Mouse (Mus musculus) cerebellum, postnatal 25 days (tissue): ENCODE measurements around the gene Zan.

ENCODE experiments used
- DNase-seq, 2 experiments: peaks; one replicate each; pipeline ENCODE4 v3.0.0; 2021; ENCODE audit warnings: mixed read lengths in 2 of 2

The Zan gene

GRCm38 (mm10) chr5:137476964-137477363, at the start of gene Zan:
Gene Zan (minus strand): TSS chr5:137477064.
- DNase-seq = no peak

GRCm38 (mm10) chr5:137526192-137526936, 49.5 kb upstream of the Zan start:
- DNase-seq = peak; percentile 57 to 74

- DNase-seq = peak in 1 of 2 experiments; percentile 23
These were observed 48.6 kb upstream of the Zan start for GRCm38 (mm10) chr5:137525511-137525910.

DNA sequence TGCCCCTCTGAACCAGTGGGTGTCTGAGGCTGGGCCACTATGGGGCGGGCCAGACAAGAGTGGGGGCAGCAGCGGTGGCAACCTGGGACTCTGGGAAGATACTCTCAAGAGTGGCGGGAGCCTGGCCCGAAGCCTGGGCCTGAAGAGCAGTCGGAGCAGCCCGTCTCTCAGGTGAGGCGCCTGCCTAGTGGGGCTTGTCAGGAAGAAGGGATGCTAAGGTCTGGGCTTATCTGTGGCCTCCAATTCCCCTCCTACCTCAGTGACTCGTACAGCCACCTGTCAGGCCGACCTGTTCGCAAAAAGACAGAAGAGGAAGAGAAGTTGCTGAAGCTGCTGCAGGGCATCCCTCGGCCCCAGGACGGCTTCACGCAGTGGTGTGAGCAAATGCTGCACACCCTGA, 47.8 kb upstream of the Zan start:
- peak; percentile 42 to 44 for DNase-seq

- no peak for DNase-seq
These were observed 47.3 kb upstream of the Zan start for GRCm38 (mm10) chr5:137524251-137524515.

- peak in 1 of 2 experiments; percentile 41 for DNase-seq
These were observed 46.8 kb upstream of the Zan start for GRCm38 (mm10) chr5:137523396-137524250.

DNA sequence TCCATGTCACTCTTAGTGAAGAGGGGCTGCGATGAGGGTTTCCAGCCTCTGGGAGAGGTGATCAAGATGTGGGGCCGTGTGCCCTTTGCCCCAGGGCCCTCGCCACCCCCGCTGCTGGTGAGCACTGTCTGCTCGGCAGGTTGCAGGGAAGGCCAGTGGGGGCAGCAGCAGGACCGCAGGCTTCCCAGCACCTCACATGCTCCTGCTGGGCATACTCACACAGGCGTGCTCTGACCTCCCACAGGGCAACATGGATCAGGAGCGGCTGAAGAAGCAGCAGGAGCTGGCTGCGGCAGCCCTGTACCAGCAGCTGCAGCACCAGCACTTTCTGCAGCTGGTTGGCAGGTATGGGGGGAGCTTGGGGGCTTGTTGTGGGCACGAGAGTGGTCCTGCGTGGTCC, 45.8 kb upstream of the Zan start:
- peak in 1 of 2 experiments; percentile 14 for DNase-seq

GRCm38 (mm10) chr5:137521861-137522260, 45.0 kb upstream of the Zan start:
- DNase-seq = no peak

DNA sequence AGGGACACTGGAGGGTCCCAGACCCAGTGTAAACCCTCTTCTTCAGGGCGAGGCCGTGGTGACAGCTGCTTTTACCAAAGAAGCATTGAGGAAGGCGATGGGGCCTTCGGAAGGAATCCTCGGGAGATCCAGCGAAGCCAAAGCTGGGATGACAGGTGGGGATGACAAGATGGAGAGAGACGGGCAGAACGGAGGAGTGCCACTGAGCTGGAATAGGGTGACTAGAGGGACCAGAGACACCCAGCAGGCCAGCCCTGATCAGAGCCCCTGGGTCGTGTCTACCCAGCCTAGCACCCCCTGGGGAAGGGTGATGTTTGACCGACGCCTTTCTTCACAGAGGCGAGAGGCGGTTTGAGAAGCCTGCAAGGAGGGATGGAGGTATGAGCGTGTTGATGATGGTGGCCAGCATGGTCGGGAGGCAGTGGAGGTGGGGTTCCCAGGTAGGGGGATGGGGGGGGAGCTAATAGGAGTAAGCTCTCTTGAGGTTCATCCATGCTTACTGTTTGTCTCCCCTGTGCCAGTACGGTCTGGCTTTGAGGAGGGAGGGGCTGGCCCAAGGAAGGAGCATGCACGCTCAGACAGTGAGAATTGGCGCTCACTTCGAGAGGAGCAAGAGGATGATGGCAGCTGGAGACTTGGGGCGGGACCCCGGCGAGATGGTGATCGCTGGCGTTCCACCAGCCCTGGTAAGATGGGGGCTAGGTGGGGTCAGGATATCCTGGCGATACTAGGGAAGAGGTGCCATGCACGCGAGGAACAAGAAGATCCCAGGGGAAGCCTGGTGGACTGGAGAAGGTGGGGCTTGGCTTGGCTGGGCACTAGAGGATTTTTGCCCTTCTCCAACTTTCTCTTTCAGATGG, 43.1 kb upstream of the Zan start:
- no peak for DNase-seq

DNA sequence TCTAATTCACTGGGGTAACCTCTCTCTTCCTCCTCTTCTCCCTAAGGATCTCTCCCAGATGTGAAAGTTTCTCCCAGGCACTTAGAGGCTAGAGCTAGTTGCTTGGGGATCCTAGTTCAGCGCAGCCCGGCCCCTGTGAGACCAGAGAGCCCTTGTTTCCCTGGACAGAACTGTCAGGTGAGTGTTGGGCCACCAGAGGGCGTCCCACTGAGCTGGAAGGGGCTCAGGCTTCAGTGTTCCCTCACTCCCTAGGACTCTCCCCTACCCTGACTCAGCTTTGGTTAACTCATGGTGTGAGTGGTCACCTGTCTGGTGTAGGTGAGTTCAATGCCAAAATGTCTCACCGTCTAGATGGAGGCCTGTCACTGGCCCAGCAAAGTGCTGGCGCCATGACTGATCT, 41.6 kb upstream of the Zan start, which contains the start of gene Gigyf1:
Gene Gigyf1 (plus strand): TSS at position 113 of the 400 bp plus-strand sequence.
- DNase-seq = peak; percentile 47 to 70

DNA sequence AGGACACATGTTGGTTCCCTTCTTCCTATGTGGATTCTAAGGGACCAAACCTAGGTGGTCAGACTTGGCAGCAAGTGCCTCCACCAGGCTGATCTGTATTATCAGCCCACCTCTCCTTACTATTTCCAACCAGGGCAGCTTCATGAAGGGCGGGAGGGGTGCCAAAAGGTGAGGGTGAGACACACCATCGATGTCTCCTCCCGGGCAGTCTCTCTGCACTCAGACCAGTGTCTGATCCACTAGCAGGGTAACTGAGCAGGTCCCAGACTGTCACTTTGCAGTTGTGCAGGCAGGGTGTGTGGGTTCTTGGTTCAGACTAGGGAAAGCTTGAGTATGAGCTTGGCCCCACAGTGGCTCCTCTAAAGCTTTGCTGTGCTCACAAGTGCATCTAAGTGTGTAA, 37.9 kb upstream of the Zan start:
- peak in 1 of 2 experiments; percentile 46 for DNase-seq

GRCm38 (mm10) chr5:137513951-137514721, 37.3 kb upstream of the Zan start:
- DNase-seq = peak; percentile 59 to 79

DNA sequence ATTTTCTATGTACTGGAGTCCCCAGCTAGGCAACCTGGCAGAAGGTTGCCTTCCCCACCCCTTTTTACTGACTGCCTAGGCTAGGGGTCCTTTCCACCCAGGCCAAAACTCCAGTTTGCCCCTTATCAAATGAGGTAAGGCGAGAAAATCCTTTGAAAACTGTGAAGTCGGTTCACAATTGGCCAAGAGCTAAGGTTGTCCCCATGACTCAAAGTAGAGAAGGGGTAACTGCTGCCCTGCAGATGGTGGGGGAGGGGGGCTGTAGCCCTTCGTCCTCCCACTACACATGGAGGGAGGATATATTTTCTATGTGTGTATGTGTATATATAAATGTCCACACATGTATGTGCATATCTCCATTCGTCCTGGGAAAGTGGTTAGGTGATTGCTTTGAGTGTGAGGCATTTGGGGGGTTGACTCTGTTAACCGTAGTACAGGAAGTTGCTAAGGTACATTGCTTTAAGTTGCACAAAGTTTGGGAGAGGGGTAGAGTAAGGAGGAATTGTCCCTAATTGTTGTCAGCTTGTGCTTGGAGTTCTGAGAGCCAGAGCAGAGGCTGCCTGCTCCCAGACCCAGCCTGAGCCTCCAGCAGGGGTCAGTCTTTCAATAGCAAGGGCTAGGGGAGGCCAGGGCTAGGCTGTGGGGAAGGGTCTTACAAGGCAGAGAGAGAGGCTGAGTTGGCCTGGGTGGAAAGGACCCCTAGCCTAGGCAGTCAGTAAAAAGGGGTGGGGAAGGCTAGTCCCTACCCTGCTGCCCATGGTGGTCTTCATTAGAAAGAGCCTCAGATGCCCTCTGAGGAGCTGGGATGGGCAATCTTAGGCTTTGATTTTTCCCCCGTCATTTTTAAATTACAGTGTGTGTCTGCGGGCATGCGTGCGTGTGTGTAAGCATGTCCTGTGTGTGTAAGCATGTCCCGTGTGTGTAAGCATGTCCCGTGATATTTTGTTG, 36.3 kb upstream of the Zan start:
- peak; percentile 32 to 68 for DNase-seq

DNA sequence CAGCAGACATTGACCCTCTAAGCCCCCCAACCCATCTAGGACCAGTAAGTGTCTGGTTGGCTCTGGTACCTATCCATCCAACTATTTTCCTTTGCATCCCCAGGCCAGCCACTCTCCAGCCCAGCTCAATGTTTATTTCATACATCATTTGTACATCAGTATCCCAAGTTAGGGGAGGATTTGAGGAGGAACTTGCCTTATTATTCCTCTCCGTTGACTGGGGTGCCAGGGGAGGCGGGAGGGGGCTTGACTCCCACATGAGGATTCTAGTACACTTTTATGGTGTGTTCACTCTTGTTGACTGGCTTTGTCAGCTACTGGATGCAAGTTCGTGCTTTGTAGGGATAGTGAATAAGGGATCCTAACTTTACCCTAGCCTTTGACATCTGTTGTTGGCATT, 34.8 kb upstream of the Zan start:
- DNase-seq = no peak

- DNase-seq = peak; percentile 48 to 58
These were observed 33.9 kb upstream of the Zan start for GRCm38 (mm10) chr5:137510573-137511390.

DNA sequence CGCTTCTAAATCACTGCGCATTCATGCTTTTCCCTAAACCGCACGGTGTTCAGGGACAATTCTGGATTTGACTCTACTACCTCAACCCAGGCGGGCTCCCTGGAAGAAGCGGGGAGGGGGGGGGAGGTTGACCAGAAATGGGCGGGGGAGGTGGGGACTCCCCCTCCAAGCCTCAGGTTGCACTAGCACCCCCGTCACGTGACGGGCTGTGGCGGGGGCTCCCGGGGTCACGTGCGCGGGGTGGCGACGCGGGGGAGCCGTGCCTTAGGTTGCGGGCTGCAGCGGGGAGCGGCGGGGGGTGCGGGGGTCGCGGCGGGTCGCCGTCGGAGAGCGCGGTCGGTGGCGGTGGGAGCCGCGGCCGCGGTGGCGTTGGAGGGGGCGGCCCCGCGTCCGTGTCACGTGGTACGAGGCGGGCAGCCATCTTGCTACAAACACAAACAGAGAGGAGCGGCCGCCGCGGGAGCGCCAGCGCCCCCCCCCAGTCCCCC, 33.2 kb upstream of the Zan start:
- DNase-seq = peak; percentile 89 to 92

- no peak for DNase-seq
These were observed 27.2 kb upstream of the Zan start for GRCm38 (mm10) chr5:137504041-137504440.

DNA sequence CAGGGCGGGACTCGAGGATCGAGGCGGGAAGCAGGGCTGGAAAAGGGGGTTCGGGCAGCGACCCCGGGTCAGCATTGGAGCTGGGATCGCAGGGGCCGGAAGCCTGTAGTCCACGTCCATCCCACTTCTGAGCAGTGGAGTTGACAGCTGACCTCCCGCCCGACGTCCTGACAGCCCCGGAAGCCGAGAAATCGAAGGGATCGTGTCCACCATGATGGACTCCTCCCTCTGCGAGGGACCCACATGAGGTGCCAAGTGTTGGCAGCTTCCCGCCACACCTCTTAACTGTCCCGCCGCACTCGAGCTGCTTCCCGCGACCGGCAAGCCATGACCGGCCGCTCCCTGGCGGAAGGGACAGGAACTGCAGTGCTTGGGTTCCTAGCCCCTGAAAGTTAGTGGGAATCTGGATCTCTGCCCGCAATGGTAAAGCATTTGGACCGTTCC, 25.8 kb upstream of the Zan start:
- DNase-seq = peak in 1 of 2 experiments; percentile 92

DNA sequence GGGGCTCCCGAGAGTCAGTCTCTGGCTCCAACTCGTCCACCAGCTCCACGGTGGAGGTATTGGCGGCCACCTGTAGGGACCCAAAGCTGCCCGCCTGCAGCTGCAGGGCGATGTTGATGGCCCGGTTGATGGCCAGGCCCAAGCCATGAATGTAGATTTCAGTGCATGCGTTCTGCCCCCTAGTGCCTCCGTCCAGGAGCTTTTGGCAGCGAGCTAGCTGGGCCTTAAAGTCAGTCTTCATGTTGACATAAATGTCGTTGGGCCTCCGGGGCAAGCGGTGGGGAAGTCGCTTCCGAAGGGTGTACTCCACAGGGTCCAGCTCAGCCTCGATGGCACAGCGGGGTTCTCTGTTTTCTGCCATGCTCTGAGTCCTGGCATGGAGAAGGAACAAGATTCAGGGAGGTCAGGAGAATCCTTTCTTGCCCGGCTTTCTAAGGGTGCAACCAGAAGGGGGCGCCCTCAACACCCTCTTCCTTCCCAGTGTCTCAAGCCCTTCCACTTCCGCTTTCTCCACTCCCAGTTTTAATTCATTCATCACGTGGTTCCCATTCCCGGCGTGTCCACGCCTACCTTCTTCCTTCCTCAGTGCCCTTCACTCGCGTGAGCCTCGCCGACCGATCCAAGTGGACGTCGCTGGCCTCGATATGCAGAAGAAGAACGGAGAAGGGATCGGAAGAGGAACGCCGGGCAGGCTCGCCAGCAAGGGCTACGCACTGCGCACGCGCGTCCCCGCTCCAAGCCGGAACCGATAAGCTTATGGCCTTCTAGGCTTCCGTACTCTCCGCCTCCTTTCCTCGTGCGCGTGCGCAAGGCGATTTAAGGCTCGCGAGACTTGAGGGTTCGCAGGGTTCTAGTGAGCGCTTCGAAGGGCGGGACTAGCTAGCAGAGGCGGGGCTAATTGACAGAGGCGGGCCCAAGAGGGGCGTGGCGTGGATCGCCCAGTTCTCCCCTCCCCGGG, 25.1 kb upstream of the Zan start, which contains the start of gene Pop7:
Gene Pop7 (minus strand): TSS at position 810 of the 958 bp plus-strand sequence.
- peak; percentile 99 to 100 for DNase-seq
